Mouse (Mus musculus): ENCODE data around the gene Dmac1.
A peak's percentile ranks its signal among the peaks of the same experiment; 100 is the strongest.
"Not testable (repeated sequence)": the region's sequence is repeated elsewhere in the genome, so short reads cannot be mapped to it uniquely, and the experiment has no call there.

Gene Dmac1

DNA sequence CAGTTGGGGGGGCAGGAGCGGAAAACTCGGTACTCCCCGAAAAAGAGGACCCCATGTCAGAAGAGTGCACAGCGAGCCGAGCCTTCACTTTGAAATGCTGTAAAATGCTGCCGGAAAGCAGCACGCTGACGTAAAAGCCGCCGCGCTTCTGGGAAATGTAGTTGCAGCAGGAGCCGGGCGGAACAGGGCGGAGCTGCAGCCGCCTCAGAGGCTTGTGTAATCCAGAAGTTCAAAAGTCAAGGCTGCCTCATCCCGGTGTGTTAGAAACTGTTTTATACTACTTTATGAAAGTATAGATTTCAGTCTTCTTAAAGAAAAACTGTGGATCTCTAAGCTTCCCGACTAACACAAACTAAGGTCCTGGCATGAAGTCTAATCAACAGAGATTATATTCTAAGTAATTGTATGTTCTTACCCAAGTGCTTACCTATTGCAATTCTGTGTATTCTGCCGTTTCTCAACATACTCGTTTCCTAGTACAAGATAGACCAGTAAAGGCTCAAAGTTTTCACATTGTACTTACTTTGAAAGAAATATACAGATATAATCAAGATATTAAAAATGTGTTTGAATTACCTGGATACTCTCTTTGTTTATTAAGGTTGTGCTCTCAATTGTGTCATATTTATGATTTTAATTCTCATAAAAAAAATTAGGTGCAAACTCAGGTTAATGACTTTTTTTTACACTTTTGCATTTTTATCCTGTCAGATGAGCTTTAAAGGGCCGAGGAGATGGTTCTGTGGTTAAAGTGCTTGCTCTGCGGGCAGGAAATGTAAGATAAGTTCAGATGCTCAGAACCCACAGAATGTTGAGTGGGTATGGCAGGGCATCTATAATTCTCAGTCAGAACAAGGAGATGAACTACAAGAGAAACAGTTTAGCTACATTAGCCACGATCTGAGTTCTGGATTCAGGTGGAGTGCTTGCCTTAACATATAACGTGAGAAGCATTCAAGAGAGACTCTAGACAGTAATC lies at the start of gene Dmac1:
TSS of gene Dmac1 (minus strand) at position 109 of the 979 bp plus-strand sequence.
- peak; percentile 84 to 89 for DNase-seq (ENCODE audit: low spot score in 2 of 2)

DNA sequence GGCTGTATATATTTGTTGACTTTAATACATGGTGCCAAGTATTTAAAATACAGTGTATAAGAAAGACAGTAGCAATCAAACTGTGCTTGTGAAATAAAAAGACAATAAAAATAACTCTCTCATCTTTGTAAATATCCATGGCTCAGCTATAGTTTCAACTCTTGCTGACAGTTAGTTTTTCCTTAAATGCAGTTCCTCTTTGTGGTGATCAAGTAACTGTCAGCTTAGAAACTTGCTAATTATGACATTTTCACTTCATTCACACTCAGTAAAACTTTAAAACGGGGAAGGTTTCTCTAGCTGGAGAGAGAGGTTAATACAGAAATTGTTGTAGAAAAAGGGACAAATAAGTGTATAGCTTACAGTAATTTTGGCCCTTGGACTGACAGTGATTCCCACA lies 37.3 kb upstream of the Dmac1 start:
- DNase-seq (ENCODE audit: low spot score in 2 of 2) = no peak

GRCm38 (mm10) chr4:75315007-75315406 lies 36.9 kb upstream of the Dmac1 start:
- no peak for DNase-seq (ENCODE audit: low spot score in 2 of 2)

GRCm38 (mm10) chr4:75311918-75312317 lies 33.8 kb upstream of the Dmac1 start:
- DNase-seq (ENCODE audit: low spot score in 2 of 2) = no peak

- no peak for DNase-seq (ENCODE audit: low spot score in 2 of 2)
Measured at GRCm38 (mm10) chr4:75311305-75311704, 33.2 kb upstream of the Dmac1 start.

GRCm38 (mm10) chr4:75300205-75300972 lies 22.3 kb upstream of the Dmac1 start:
- no peak for DNase-seq (ENCODE audit: low spot score in 2 of 2)

GRCm38 (mm10) chr4:75292315-75292714 lies 14.2 kb upstream of the Dmac1 start:
- no peak for DNase-seq (ENCODE audit: low spot score in 2 of 2)

- no peak for DNase-seq (ENCODE audit: low spot score in 2 of 2)
Measured at GRCm38 (mm10) chr4:75291142-75291541, 13.0 kb upstream of the Dmac1 start.

GRCm38 (mm10) chr4:75277467-75278196 lies 473 bp downstream of the Dmac1 start:
- no peak for DNase-seq (ENCODE audit: low spot score in 2 of 2)

DNA sequence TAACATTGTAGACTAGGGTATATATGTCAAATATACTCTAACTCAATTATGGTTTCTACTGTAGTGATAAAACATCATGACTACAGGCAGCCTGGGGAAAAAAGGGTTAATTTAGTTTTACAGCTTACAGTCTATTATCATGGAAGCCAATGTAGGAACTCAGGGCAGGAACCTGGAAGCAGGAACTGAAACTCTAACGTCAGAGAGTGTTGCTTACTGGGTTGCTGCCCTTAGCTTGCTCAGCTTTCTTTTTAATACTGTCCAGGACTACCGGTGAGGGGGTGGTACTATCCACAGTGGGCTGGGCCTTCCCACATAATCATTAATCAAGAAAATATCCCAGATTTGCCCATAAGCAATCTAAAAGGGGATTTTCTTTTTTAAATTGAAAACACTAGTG lies 2.4 kb downstream of the Dmac1 start:
- DNase-seq (ENCODE audit: low spot score in 2 of 2) = no peak

DNA sequence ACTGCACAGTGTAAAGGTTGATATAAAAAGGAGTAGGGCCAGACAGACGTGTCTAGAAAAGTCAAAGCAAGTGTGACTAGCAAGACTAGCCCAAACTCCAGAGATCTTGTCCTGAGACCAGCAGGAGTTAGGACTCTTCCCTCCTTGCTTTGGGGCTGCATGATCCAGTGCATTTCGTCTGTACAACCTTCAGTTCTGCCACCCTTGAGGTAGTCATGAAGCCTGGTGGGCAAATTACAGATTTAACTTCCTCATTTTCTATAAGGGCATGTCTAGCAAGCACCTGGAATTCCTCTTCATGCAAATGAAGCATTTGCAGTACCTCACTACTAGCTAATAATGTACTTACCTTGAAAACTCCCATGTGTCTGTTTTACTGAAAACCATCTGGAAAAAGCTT lies 10.2 kb downstream of the Dmac1 start:
- no peak for DNase-seq (ENCODE audit: low spot score in 2 of 2)

GRCm38 (mm10) chr4:75266773-75267550 lies 11.1 kb downstream of the Dmac1 start:
- no peak for DNase-seq (ENCODE audit: low spot score in 2 of 2)

DNA sequence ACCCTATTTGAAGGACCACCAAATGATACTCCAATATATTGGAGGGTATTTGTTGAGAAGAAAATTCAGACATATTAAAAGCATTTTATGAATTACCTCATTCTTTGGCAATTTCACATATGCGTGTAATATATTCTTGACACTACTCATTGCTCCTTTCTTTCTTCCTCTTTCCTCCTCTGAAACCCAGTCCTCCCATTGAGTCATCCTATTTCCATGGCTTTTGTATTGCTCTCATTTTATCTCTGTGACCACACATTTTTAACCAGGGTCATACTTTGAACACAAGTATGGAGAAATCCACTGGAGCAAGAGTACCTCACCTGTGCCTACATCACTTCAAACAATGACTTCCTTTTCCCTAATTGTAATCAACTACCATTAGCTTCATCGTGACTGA lies 13.9 kb downstream of the Dmac1 start:
- no peak for DNase-seq (ENCODE audit: low spot score in 2 of 2)

DNA sequence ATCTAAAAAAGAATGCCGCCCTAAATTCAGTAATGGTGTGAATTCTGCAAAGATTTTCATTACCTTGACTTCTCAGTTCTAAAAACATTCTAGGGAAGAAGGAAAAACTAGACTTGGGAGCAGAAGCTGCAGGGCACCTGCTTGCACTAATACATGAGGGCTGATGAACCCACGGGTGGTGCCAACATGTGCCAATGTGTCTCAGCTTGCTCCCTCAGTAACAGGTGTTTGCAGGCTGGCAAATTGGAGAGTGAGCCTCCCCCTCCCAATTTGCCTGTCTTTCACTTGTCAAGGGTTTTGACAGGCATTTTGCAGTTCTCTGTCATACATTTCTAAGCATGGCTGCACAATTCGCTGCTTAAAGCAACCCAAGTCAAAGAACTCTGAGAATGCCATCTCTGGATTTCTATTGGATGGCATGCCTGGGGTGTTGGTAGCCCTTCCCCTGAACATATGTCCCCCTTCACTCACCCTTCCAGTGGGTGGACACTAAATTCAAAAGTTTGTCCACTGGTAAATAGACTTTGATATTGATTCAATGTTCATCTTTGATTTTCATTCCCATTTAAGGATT lies 14.5 kb downstream of the Dmac1 start:
- no peak for DNase-seq (ENCODE audit: low spot score in 2 of 2)

DNA sequence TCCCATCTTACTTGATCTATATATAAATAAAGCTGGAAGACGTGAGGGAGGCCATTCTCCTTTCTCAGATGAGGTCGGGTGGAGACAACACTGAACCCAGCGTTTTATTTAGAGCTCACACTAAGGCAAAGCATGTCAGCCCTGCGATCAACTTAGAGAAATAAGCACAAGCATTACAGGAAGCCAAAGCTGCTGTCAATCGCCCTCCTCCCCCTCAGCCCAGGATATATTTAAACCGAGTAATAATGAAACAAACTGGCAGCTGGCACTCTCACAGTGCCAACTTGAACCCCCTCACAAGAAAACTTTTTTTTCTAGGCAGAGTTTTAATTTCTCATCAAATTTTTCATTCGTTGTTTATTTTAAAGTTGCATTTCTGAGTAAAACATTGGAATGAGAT lies 15.7 kb downstream of the Dmac1 start:
- DNase-seq (ENCODE audit: low spot score in 2 of 2) = no peak

- no peak for DNase-seq (ENCODE audit: low spot score in 2 of 2)
Measured at GRCm38 (mm10) chr4:75260156-75260555, 17.9 kb downstream of the Dmac1 start.

DNA sequence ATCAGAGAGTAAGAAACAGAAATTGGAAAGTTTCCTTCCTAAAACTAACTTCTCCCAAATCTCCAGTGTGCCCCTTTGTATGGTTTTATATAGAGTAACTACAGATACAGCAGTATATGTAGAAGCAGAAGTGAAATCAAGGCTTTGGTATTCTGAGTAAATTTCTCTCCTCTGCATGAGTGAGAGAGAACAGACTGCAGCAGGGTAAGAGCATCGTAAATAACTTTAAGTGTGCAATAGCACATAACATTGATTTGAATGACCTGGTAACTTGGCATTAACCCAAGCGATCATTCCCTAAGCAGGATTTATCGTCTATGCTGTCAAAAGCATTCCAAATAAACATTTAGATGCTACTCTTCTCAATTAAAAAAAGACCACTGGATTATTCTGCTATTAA lies 18.7 kb downstream of the Dmac1 start:
- DNase-seq (ENCODE audit: low spot score in 2 of 2) = no peak

- not testable (repeated sequence) for DNase-seq (ENCODE audit: low spot score in 2 of 2)
Measured at GRCm38 (mm10) chr4:75234602-75235001, 43.5 kb downstream of the Dmac1 start.
